Comparison of ENCODE assay signal across 9 mouse cellular contexts in genomic region chr5:30369426-30369825, GRCm38 (mm10).
DNase-seq lines count a peak whose midpoint lies in the region; ATAC-seq lines count a peak whose summit lies in the region.
"Had no signal": no experiment of that assay in that cellular context is flagged by ENCODE, and none has a peak within 500 bp of the region (broad histone marks: within the 10 kb centered on the region; RNA-seq: fewer than 3 reads in every experiment).

No protein-coding gene starts in this region.

- no peaks in the 10 kb centered on the region for H3K4me1 ChIP-seq in embryonic facial prominence, embryonic 14.5 days (ENCODE audit: control insufficient read depth, insufficient read depth, low read length)
- no peaks in the 10 kb centered on the region for H3K4me1 ChIP-seq in embryonic facial prominence, embryonic 10.5 days
- H3K4me1 ChIP-seq: neural tube, embryonic 12.5 days had no signal

- no peak for ATAC-seq in embryonic facial prominence, embryonic 14.5 days (ENCODE audit: low read depth)
- peak; percentile 91 for ATAC-seq in granulocyte monocyte progenitor cell, adult 5-6 weeks (replicated peaks; ENCODE audit: poor library complexity, severe bottlenecking)

- no peaks in the 10 kb centered on the region for H3K27me3 ChIP-seq in embryonic facial prominence, embryonic 14.5 days (replicated peaks; ENCODE audit: control insufficient read depth, insufficient read depth, low read length)
- H3K27me3 ChIP-seq in embryonic facial prominence, embryonic 10.5 days (replicated peaks; ENCODE audit: low read depth, poor library complexity, severe bottlenecking), result no peaks in the 10 kb centered on the region
- H3K27me3 ChIP-seq: neural tube, embryonic 12.5 days had no signal

- WGBS in embryonic facial prominence, embryonic 14.5 days, result 68% methylated on average over 5 of the region's 5 CpGs
- 71% methylated on average over 5 of the region's 5 CpGs for WGBS in embryonic facial prominence, embryonic 10.5 days

- DNase-seq in embryonic facial prominence, embryonic 14.5 days (ENCODE audit: low spot score), result peak; percentile 12
- DNase-seq in embryonic facial prominence, embryonic 10.5 days (ENCODE audit: low spot score), result no peak
- DNase-seq in NIH3T3 (ENCODE audit: low read depth), result peak; percentile 9
- DNase-seq in lung, postnatal 25 days (ENCODE audit: low spot score), result peak; percentile 80
- no peak for DNase-seq in embryo, embryonic 11 days
- no peak for DNase-seq in cerebellum, postnatal 36 days
- DNase-seq in c-Kit-positive CD71-positive TER-119-positive erythroid progenitor cells, embryonic 14.5 days (ENCODE audit: low spot score), result no peak

- no peaks in the 10 kb centered on the region for H3K9me3 ChIP-seq in embryonic facial prominence, embryonic 14.5 days (ENCODE audit: control insufficient read depth, low read length)
- H3K9me3 ChIP-seq in embryonic facial prominence, embryonic 10.5 days, result no peaks in the 10 kb centered on the region
- H3K9me3 ChIP-seq: neural tube, embryonic 12.5 days had no signal

- no peak overlapping the region for H3K27ac ChIP-seq in embryonic facial prominence, embryonic 14.5 days (replicated peaks; ENCODE audit: low read depth, low read length)
- no peak overlapping the region for H3K27ac ChIP-seq in embryonic facial prominence, embryonic 10.5 days (replicated peaks)
- H3K27ac ChIP-seq: neural tube, embryonic 12.5 days had no signal

- no peak overlapping the region for H3K4me2 ChIP-seq in embryonic facial prominence, embryonic 14.5 days (ENCODE audit: low read depth, low read length)
- H3K4me2 ChIP-seq: neural tube, embryonic 12.5 days had no signal

- H3K36me3 ChIP-seq in embryonic facial prominence, embryonic 14.5 days (ENCODE audit: control insufficient read depth, insufficient read depth, low read length), result no peaks in the 10 kb centered on the region
- H3K36me3 ChIP-seq in embryonic facial prominence, embryonic 10.5 days (replicated peaks), result no peaks in the 10 kb centered on the region
- H3K36me3 ChIP-seq: neural tube, embryonic 12.5 days had no signal

- H3K4me3 ChIP-seq in embryonic facial prominence, embryonic 14.5 days (ENCODE audit: low read depth, low read length), result no peak overlapping the region
- no peak overlapping the region for H3K4me3 ChIP-seq in embryonic facial prominence, embryonic 10.5 days
- H3K4me3 ChIP-seq: neural tube, embryonic 12.5 days had no signal

- H3K9ac ChIP-seq in embryonic facial prominence, embryonic 14.5 days (ENCODE audit: low read depth, low read length), result no peak overlapping the region
- H3K9ac ChIP-seq: neural tube, embryonic 12.5 days had no signal

Comparison
In these comparisons a context has a peak if more than half of its experiments do, and no peak if none do; other contexts are left out.
1. DNase-seq: peak in embryonic facial prominence, embryonic 14.5 days (single experiment), NIH3T3 (single experiment) and lung, postnatal 25 days (single experiment); none in embryonic facial prominence, embryonic 10.5 days (single experiment), embryo, embryonic 11 days (single experiment), cerebellum, postnatal 36 days (0 of 2) and c-Kit-positive CD71-positive TER-119-positive erythroid progenitor cells, embryonic 14.5 days (single experiment).